Mouse (Mus musculus) spleen, adult 2 months (tissue): ENCODE results near the gene Slc9a7.

Experiments used
- CTCF ChIP-seq: fragments of 200-500 bp; IDR thresholded peaks from 2 replicates; pipeline ENCODE4 v1.5.1; 2011; ENCODE audit warnings: mild to moderate bottlenecking, inconsistent platforms; ENCODE audit not compliant: insufficient read depth, insufficient read length, insufficient replicate concordance; ENCODE audit errors: extremely low read depth
- POLR2A ChIP-seq: fragments of 200-500 bp; IDR thresholded peaks from 2 replicates; pipeline ENCODE4 v1.6.1; 2011; ENCODE audit warnings: low read depth, low read length, inconsistent platforms

DNA sequence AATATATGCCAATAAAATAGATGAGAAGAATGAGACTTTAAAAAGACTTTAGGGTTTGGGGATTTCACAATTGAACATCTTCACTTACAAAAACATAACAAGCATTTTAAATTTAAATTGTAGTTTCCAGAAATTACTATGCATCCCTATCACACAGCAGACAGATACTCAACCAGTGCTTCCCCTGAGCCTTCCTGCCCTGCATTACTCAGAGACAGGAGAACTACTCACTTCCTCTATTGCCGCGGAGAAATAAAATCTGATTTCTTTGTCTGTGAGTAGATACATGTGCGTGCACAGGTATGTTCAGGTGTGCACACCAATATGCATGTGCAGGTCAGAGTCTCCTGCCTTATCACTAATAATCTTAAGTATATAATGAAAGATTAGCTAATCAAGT lies 2.9 kb downstream of the Slc9a7 start:
- TF ChIP-seq CTCF (no peak), POLR2A (no peak)
